Mouse (Mus musculus) c-Kit-negative CD71-positive TER-119-positive erythroid progenitor cells, embryonic 14.5 days (primary cell): ENCODE measurements around the gene Pacrg.

Source experiments
- DNase-seq: peaks from one replicate; pipeline ENCODE4 v3.0.0-alpha.2; 2013; ENCODE audit warnings: low read depth, low spot score

Gene Pacrg

GRCm38 (mm10) chr17:10407031-10407722 lies 432.9 kb downstream of the Pacrg start:
- DNase-seq: no peak

GRCm38 (mm10) chr17:10406311-10406710 lies 433.8 kb downstream of the Pacrg start:
- DNase-seq: no peak

GRCm38 (mm10) chr17:10405906-10406305 lies 434.2 kb downstream of the Pacrg start:
- no peak for DNase-seq

GRCm38 (mm10) chr17:10403186-10403585 lies 436.9 kb downstream of the Pacrg start:
- DNase-seq: no peak

DNA sequence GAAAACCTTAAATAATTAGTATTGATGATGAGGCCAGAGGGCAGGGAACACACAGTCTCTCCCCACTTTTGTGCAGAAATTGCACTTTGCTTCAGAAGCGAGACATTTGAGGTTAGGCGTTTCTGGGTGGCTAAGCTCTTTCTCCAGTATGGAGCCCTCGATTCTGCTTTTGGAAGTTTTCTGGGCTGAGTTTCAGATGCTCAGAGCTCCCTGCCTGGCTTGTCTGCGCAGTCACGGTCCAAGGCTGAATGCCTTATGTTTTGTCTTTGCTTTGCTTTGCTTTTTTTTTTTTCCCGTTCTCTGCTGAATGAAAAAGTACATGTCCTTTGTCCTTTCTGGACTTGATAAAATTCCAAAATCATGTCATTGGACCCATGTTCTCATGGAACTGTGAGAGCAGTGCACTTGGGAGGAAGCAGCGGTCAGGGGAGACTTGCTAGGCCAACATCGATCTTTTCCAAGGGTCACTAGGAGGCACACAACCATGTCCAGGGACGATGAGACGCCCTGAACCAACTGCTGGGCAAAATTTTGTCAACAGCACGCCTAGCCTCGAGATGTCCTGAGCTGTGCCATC lies 438.0 kb downstream of the Pacrg start:
- no peak for DNase-seq

DNA sequence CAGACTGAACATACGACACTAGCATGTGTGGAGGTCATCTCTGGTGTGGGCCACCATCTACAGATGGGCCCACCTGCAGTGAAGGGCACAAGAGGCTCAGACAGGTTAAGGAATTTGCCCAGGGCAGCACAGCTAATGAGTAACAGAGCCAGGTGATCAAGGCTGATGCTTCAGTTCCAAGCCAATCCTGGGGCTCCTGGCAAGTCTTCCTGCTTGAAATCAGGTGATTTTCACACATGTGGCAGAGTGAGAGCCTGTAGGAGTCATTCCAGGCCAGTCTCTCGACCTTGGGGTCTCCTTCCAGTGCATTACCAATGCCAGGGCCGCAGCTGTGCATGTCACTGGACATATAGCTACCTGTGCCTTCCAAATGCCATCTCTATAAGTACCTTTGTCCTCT lies 438.6 kb downstream of the Pacrg start:
- no peak for DNase-seq

DNA sequence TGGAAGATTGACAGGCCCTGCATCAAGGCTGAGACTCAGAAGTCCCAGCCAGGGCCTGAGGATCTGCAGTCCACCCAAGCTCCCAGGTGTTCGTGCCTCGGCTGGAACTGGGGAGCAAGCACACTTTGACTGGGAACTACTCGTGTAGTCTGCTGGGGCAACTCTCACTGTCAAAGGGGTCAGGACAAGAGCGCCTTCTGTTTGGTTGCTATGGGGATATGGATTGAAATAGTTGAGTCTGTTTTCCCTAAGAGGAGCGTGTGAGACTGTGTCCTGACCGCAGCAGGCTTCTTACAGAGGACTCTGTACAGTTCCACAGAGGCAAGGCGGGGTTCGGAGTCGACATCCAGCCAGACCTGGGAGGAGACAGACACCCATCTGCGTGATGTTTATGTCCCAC lies 440.4 kb downstream of the Pacrg start:
- DNase-seq: no peak

GRCm38 (mm10) chr17:10398871-10399270 lies 441.2 kb downstream of the Pacrg start:
- no peak for DNase-seq

DNA sequence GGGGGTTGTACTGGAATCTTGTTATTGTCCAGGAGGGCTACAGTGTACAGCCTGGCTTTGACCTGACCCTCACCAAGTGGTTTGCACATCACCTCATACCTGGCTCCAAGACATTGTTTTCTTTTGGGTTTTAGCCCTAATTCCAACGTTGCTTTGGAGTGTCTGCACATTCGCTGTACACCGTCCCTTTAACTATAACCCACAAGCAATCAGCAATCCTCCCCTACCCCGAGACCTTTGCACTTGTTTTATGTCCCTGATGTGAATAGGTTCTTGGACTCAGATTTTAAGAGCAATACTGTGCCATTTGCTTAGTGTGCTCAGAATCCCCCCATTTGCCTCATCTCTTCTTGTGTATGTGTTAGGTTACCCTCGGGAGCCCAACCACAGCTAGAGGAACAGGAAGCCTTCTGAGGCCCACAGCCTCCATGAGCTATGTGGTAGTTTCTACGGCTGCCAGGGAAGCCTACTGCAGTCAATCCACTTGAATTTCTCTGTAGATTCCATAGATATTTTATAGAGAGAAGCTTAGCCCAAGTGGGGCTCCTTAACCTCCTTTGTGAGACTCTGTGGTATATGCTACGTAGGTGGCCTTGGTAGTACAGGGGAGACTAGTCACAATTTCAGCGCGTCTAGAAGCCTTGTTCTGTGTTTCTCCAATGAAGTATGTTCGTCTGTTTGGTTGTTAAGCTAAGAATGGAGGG lies 442.0 kb downstream of the Pacrg start:
- no peak for DNase-seq

DNA sequence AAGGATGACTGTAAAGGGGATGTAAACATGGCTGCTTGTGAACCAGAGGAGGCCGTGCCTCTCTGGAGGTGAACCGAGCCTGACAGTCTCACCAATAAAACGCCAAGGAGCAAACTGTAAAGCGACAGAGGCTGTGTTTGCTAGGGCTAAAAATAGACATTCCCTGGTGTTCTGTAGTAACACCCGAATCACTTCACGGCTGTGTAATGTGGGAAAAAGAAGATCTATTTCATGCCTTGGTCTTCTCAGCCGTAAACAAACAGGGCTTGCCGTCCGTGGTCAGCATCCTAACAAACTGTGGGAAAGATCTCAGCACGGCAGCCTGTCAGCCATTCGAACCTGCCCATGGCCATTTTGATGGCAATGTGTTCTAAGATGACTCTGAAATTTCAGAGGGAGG lies 442.8 kb downstream of the Pacrg start:
- no peak for DNase-seq

DNA sequence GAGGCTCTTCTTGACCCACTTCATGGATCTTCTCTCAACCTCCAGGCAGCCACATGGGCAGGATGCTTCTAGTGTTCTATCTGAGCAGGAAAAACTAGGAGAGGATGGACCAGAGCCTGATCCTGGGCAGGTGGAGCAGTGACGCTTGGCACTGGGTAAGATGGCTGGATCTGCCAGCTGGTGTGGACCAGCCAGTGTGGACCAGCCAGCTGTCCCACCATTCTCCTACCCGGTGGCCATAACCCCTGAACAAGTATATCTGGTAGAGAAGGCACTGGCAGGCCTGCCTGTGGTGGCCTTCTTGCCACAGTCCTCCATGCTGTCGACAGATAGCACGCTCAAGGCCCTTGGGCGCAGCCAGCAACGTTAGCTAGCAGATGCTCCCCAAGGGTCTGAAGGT lies 443.2 kb downstream of the Pacrg start:
- no peak for DNase-seq

DNA sequence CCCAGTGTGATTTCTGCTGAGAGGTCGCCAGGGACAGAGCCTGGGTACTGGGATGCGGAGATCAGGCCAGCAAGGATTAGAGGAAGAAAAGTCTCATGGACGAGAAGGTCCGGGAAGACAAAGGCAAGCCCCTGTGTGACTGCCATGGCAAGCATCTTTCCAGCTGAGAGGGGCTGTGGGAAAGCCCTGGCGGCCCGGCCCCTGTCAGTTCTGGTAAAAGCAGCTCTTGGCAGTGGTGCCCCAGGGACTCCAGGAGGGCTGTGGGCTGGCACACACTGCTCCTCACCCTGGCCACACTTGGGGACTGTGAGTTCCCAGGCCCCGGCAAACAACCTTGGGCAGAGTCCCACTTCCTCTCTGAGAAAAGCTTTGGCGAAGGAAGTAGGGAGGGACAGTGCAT lies 445.3 kb downstream of the Pacrg start:
- DNase-seq: no peak

DNA sequence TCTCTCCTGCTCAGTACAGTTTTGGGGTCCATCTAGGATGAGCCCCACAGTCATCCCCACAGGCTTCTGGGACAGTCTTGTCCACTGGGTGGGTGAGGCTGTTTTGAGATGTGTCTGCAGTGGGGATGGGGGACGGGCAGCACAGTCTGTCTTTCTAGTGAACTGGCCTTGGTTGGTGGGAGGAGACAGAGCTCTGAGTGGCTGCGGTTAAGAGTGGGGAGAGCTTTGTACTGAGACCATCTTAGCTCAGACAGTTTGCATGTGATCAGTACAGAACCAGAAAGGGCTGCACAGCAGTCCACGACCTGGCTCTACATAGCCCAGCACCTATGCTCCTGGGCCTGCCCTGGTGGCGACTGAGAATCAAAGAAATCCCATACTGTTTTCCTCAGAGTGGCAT lies 446.3 kb downstream of the Pacrg start:
- DNase-seq: no peak

DNA sequence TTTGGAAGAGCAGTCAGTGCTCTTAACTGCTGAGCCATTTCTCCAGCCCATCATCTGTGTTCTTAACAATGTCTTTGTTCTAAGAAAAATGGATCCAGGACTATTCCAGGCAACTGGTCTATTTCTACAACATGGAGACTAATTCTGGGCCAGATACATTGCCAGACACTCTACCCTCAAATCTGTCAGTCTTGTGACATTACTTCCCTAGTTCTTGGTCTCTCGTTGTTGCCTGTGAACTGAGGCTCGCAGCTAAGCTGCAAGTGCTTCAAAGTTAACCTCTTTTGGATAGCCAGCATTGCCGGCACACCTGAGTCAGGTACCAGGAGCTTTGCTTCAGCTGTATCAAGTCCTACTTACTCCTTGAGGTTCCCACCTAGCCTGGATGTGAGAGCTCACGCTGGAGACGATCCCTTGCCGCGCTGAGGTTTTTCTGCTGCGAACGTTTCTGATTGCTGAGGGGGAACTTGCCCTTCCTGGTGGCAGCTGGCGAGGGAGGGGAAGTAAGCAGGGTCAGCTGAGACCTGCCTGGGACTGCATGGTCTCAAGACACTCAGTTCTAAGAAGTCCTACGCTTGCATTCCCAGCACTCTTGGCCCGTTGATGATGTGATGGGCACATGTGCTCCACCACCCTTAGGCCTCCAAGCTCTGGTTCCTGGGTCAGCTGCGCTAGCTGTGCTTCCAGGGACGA lies 447.6 kb downstream of the Pacrg start:
- no peak for DNase-seq

DNA sequence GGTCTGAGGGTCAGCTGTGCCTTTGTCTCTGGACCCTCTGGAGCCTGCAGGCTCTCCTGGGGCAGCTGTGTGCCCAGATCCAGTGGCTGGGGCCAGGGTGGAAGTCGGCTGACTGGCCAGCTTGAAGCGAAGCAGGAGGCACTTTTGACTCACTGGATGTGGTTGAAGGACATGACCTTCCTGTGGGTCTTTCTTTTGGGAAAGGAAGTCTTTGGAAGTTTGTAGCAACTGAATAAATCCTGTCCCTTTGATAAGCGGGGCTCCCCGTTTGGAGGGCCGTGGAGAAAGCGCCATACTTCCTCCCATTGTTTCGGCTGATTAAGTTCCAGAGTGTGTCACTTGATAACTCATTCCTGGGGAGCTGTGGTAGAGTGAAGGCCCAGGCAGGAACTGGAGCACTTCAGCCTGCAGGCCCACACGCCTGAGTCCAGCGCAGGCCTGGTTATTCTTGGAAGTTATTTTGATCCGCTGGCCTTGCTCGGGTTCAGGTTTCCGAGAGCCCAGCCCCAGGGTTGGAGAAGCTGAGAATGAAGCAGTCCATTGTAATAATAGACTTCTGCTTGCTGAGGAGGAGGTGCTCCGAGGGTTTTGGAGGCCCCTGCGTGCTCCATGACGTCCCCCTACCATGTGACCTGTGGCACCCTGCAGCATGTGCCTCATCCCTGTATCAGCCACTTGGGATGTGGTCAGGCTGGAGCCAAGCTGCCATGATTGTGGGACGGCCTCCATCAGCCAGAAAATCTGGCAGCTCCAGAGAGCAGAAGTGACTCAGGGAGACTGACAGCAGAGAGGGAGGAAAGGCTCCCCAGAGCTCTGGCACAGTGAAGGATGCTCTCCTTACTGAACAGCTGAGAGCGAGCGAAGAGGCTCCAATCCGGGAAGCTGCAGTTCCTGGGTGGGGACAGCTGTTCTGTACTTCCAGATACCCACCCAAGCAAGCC lies 449.6 kb downstream of the Pacrg start:
- DNase-seq: no peak

GRCm38 (mm10) chr17:10389740-10390139 lies 450.4 kb downstream of the Pacrg start:
- DNase-seq: no peak

DNA sequence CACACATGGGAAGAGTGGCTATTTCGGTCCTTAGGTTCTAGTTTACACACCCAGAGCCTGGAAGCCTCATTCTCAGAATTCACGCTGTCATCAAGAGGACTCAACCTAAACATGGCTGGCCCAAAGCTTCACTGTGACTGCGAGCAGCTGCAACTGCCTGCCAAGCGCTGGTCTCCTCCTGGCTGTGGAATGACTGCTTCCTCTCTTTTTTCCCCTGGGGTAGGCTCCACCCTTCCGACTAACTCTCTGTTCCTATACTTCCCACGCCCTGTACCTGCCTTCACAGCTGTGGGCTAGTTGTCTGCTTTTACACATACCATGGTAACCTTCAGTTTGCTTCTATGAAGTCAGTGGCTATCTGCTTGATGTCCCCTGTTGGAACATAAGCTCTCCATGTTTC lies 453.6 kb downstream of the Pacrg start:
- DNase-seq: no peak

GRCm38 (mm10) chr17:10383406-10383805 lies 456.7 kb downstream of the Pacrg start:
- no peak for DNase-seq

GRCm38 (mm10) chr17:10378467-10379175 lies 461.5 kb downstream of the Pacrg start:
- no peak for DNase-seq

- DNase-seq: no peak
Measured at GRCm38 (mm10) chr17:10377606-10378005, 462.5 kb downstream of the Pacrg start.

GRCm38 (mm10) chr17:10374316-10374715 lies 465.8 kb downstream of the Pacrg start:
- DNase-seq: no peak
